Mouse (Mus musculus) E14TG2a.4 (cell line): ENCODE data around the gene Itpr2.

ENCODE experiments used
- CTCF ChIP-seq: conservative IDR thresholded peaks from 2 replicates; pipeline ENCODE4 v1.5.1; 2014; ENCODE audit warnings: low read length
- NANOG ChIP-seq: IDR thresholded peaks from 2 replicates; pipeline ENCODE4 v1.6.1; 2014; ENCODE audit warnings: borderline replicate concordance, low read length, mixed read lengths
- POU5F1 ChIP-seq: IDR thresholded peaks from 2 replicates; pipeline ENCODE4 v1.6.1; 2014; ENCODE audit warnings: low read length, borderline replicate concordance

- no peak for TF ChIP-seq CTCF
- TF ChIP-seq NANOG = no peak
- TF ChIP-seq POU5F1 = no peak
Observed at GRCm38 (mm10) chr6:146331017-146331669, 170.9 kb downstream of the Itpr2 start.
